Mouse (Mus musculus) megakaryocyte progenitor cell, adult 5-6 weeks (primary cell): ENCODE data around the gene Dbn1. TPM values are rescaled to one million over a fixed set of nuclear protein-coding genes. Genes with fewer than 3 reads are reported as not detected.

Experiments used
- ATAC-seq: replicated peaks from 2 replicates; pipeline ENCODE4 v1.8.0; 2016; ENCODE audit warnings: mild to moderate bottlenecking, moderate TSS enrichment, inconsistent platforms; ENCODE audit not compliant: poor library complexity
- total RNA-seq, 2 experiments: library from RNA; stranded (forward) in 1 of 2; stranded (reverse) in 1 of 2; fragments of 157-497, 149-512 nt in 1 of 2; fragments of 200-1000 nt in 1 of 2; gene quantifications; 2 replicates each; pipeline versions ENCODE4 v1.2.3 to v1.2.4; 2015 to 2017

Dbn1 gene
- total RNA-seq (2015) (0.72 and 0.76 TPM in 2 replicates), total RNA-seq (2017) (2.3 and 2.7 TPM in 2 replicates)

GRCm38 (mm10) chr13:55487578-55488498, at the start of gene Dbn1:
Dbn1 (minus strand) TSS chr13:55488111.
- ATAC-seq: 0 out of 2 replicates have a peak, but pooled peaks have one; percentile 3

GRCm38 (mm10) chr13:55536194-55537175, 48.6 kb upstream of the Dbn1 start, which contains the start of gene Ddx41:
Ddx41 (minus strand) TSS chr13:55536658.
- peak; percentile 93 for ATAC-seq

- no peak for ATAC-seq
These were observed 47.9 kb upstream of the Dbn1 start for GRCm38 (mm10) chr13:55535796-55536193.

GRCm38 (mm10) chr13:55535191-55535590, 47.3 kb upstream of the Dbn1 start:
- ATAC-seq: no peak

GRCm38 (mm10) chr13:55529198-55529915, 41.4 kb upstream of the Dbn1 start, which contains the start of gene Dok3:
Dok3 (minus strand) TSS chr13:55529296.
- ATAC-seq: peak; percentile 45

- ATAC-seq: peak; percentile 63
These were observed 40.2 kb upstream of the Dbn1 start for GRCm38 (mm10) chr13:55527834-55528772.

GRCm38 (mm10) chr13:55527212-55527611, 39.3 kb upstream of the Dbn1 start:
- ATAC-seq: no peak

- peak; percentile 15 for ATAC-seq
These were observed 38.0 kb upstream of the Dbn1 start for GRCm38 (mm10) chr13:55525733-55526553.

- ATAC-seq: no peak
These were observed 36.2 kb upstream of the Dbn1 start for GRCm38 (mm10) chr13:55523951-55524600.

- ATAC-seq: no peak
These were observed 35.4 kb upstream of the Dbn1 start for GRCm38 (mm10) chr13:55523278-55523677.

GRCm38 (mm10) chr13:55522730-55523129, 34.8 kb upstream of the Dbn1 start:
- ATAC-seq: no peak

- ATAC-seq: peak; percentile 58
These were observed 31.7 kb upstream of the Dbn1 start for GRCm38 (mm10) chr13:55519606-55520005.

GRCm38 (mm10) chr13:55516955-55517354, 29.0 kb upstream of the Dbn1 start:
- ATAC-seq: peak; percentile 59

- no peak for ATAC-seq
These were observed 25.9 kb upstream of the Dbn1 start for GRCm38 (mm10) chr13:55513828-55514227.

- peak; percentile 59 for ATAC-seq
These were observed 25.3 kb upstream of the Dbn1 start, which contains the start of gene Pdlim7 for GRCm38 (mm10) chr13:55513111-55513748. Pdlim7 (minus strand) TSS chr13:55513676.

GRCm38 (mm10) chr13:55512379-55513031, 24.6 kb upstream of the Dbn1 start:
- no peak for ATAC-seq

- ATAC-seq: no peak
These were observed 23.6 kb upstream of the Dbn1 start for GRCm38 (mm10) chr13:55511492-55511861.
